Mouse (Mus musculus) kidney, adult 9 months (tissue): ENCODE measurements around the gene Pla1a.
"Not testable (repeated sequence)": the region's sequence is repeated elsewhere in the genome, so short reads cannot be mapped to it uniquely, and the experiment has no call there.

Source experiments
- DNase-seq: peaks from one replicate; pipeline ENCODE4 v3.0.0; 2022

The Pla1a gene

DNA sequence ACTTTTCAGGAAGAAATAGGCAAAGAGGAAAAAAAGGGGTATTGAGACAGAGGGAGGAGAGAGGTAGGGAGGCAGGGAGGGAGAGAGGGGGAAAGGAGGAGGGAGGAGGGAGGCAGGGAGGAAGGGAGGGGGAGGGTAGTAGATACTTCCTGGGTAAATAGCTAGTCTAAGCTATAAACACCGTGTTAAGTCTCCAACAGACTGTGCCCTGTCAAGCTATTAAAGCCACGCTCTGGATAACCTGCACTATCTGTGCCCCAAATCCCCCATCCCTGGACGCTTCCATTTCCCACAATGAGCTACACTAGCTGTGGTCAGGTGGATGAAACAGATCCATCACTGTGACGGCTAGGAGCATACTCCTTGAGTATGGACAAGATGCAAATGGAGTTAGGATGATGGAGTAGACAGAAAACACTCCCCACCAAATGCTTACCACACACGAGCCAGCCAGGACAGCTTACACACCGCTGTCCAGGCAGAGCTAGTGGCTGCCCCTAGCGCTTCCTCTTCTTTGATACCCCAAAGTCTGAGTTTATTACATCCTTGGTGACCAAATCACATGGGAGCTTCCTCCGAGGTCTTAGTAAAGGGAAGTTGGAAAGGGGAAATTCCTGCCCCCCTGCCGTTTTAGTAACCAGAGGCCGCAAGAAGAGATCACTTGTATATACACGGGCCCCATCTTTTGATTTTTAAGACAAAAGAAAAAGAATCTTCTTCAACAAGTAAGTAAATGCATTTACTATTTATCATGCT lies 24.0 kb upstream of the Pla1a start:
- no peak for DNase-seq

- DNase-seq = no peak
Observed at GRCm38 (mm10) chr16:38455511-38456418, 22.8 kb upstream of the Pla1a start, which contains the start of gene Cd80. Gene Cd80, plus strand, starts transcription at chr16:38455561.

GRCm38 (mm10) chr16:38454533-38455254 lies 21.7 kb upstream of the Pla1a start:
- DNase-seq = no peak

GRCm38 (mm10) chr16:38453952-38454351 lies 21.0 kb upstream of the Pla1a start:
- DNase-seq = no peak

GRCm38 (mm10) chr16:38453203-38453553 lies 20.2 kb upstream of the Pla1a start:
- no peak for DNase-seq

DNA sequence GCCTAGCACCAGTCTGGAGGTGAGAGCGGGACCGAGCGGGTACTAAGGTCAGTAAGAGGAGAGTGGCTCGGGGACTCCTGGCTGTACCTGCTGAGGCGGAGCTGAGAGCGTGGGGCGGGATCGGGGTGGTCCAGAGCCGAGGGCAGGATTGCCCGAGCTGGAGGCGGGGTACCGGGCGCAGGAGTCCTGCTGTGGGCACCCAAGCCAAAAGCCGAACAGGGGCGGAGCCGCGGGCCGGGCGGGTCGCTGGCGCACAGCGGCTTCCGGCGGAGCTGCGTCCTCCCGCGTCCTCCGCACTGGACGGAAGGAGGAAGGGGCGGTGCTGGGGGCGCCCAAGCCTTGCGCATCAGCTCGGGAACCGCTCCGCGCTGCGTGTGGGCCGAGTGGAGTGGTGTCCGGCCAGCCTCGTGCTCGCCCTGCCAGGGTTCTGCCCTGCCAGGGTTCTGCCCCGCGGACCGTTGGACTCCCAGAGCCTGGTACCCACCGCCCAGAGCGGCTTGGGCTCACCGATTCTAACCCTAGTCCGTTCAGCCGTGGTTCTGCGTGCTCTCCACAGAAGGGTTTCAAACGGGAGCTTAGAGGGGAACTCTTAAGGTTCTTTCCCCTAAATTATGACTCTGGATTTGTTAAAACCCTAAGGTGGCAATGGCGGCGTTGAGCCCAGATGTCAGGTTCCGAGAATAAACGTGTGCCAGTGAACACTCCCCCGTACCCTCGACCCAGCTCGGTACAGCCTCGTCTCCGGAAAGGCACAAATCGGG lies 19.7 kb upstream of the Pla1a start, which contains the start of gene Adprh:
Gene Adprh (minus strand): TSS at position 262 of the 761 bp plus-strand sequence.
- DNase-seq = peak; percentile 97

DNA sequence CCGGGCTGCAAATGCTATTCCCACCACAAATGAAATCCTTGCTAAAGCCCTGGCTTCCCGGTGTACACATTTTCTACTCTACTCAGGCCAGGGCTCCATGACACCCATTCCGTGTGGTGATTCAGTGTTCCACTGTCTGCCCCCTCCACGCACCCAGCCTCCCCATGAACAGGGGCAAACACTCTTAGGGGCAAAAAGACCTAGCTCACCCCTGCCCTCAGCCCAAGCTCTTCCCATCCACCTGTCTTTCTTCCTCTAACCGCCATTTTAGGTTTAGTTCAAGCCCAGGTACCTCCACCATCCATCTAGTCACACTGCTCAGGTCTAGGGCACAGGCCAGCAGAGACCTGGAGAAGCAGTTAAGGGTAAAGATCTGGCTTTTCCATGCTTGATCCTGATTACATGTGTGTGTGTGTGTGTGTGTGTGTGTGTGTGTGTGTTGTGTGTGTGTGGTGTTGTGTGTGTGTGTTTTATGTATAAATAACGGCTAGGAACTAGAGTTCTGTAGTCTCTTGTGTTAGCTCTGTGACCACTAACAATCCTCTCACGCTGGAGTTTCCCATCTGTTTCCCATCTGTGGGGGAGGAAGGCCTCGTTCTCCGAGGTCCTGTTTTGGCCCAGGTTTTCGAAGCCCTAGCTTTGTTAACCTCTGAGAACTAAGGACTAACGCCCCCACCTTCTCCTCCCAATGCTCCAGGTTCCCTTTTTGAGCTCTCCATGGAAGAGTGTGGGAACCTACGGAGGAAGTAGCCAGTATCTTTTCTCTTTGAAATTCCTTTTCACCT lies 18.7 kb upstream of the Pla1a start:
- DNase-seq = no peak

GRCm38 (mm10) chr16:38450707-38451106 lies 17.8 kb upstream of the Pla1a start:
- DNase-seq = no peak

DNA sequence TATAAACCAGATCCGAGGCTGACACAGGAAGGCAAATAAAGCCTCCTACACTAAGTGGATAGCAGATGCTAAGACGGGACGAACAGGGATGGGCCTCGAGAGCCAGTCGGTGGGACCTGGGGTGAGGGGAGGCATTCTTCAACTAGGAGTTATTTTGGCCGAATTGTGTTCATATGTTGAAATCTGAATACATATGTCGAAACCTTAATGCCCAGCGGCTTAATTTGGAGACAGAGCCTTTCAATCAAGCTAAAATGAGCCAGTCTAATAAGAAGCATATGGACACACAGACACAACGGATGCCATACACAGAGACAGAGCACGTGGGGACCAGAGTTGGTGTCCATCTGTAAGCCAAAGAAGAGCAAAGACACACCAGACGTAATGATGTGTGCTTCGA lies 15.5 kb upstream of the Pla1a start:
- DNase-seq = no peak

GRCm38 (mm10) chr16:38447366-38447765 lies 14.4 kb upstream of the Pla1a start:
- DNase-seq = no peak

GRCm38 (mm10) chr16:38446141-38446540 lies 13.2 kb upstream of the Pla1a start:
- not testable (repeated sequence) for DNase-seq

DNA sequence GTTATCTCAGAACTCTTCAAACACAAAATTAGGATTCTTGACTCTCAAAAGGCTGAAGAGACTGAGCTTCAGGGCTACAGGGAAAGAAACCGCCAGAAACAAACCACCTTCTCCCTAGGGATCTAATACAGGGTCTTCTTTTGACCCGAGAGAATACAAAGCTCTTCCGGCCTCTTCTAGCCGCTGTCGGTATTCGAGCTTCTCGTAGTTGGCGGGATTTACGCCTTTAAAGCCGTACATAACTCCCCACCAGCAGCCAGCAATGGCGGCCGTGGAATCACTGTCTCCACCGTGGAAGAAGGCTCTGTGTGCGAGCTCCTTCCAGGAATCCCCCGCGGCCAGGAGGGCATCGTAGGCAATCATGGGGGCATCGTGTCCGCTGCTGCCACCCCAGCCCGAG lies 12.6 kb upstream of the Pla1a start:
- DNase-seq = no peak

- no peak for DNase-seq
Observed at GRCm38 (mm10) chr16:38445046-38445445, 12.1 kb upstream of the Pla1a start.

GRCm38 (mm10) chr16:38443721-38444464 lies 10.9 kb upstream of the Pla1a start:
- DNase-seq = no peak

DNA sequence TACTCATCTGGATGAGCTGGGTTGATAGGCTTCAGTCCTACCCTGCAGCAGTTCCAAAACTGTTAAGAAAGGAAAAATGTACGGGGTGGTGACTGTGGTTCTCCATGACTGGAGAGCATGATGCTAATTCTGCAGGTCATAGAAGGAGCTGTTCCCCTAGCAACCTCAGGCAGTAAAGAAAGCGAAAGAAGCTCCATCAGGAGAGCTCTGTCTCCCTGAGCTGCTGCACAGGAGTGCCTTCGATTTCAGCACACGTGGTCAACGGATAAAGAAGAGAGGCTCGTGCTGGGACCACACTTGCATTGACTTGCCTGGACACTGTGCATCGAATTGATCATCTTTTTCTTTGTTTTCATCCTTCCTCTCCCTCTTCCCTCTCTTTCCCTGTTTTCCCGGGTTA lies 9.3 kb upstream of the Pla1a start:
- no peak for DNase-seq

GRCm38 (mm10) chr16:38441611-38442010 lies 8.7 kb upstream of the Pla1a start:
- no peak for DNase-seq

DNA sequence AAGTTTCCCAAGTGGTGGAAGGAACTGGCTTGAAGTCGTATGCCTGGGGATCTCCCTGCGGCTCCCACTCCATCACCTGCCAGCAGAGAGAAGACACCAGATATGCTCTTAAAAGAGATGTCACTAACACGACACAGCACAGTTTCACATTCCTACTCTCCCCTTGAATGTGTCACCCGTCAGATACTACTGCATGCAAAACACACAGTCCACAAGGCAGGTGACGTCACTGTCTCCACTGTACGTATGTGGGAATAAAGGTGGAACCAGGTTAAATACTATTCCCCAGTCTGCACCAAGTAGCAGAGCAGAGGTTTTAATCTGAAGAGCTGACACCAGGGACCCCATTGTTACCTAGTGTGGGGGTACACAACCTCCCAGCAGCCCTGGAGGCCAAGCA lies 7.5 kb upstream of the Pla1a start:
- DNase-seq = no peak

DNA sequence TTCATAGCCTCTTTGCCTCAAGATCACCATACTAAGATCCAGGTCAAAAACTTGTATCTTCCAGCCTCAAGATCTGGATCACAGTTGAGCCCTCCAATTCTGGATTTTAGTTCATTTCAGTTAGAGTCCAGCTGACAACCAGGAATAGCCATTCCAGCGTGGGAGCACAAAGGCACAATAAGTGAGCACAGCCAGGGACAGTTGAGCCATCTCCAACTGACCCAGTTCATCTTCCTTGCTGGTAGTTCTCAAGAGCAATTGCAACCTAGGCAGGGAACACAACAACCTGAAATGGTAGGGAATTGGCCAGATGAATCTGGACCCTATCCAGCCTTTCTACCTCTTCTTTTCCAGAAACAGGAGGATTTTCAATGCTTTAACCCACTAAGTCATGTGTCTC lies 6.2 kb upstream of the Pla1a start:
- DNase-seq = no peak

DNA sequence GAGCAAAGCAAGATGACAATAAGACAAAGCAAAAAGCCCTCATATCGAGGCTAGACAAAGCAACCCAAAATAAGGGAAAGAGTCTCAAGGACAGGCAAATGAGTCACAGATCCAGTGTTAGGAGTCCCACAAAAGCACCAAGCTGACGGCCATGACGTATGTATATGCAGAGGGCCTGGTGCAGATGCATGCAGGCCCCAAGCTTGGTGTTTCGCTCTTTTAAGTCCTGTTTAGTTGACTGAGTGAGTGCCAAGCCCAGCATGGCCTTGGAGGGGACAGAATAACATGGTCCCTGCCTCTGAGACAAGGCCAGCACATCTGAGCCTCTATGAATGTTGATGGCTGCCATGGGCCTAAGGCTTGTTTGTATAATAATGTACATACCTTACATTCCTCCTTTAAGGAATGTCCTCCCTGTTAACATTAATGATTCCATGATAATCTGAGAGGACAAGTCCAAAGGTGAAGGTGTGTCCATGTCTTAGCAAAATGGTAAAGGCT lies 1.4 kb upstream of the Pla1a start:
- no peak for DNase-seq

- no peak for DNase-seq
Observed at GRCm38 (mm10) chr16:38433514-38433913, 569 bp upstream of the Pla1a start.
